In genomic region chr7:56768216-56768615, GRCm38 (mm10) we compare ENCODE assay signal across 29 mouse cellular contexts.
A peak's percentile ranks its signal among the peaks of the same experiment; 100 is the strongest.
DNase-seq lines count a peak whose midpoint lies in the region; ATAC-seq and TF ChIP-seq lines count a peak whose summit lies in the region.
"Had no signal": no experiment of that assay in that cellular context is flagged by ENCODE, and none has a peak within 500 bp of the region (broad histone marks: within the 10 kb centered on the region; RNA-seq: fewer than 3 reads in every experiment).

No protein-coding gene starts in this region.

- H3K4me3 ChIP-seq in embryonic facial prominence, embryonic 14.5 days (ENCODE audit: low read depth, low read length), result no peak overlapping the region
- H3K4me3 ChIP-seq in midbrain, embryonic 15.5 days, result no peak overlapping the region
- H3K4me3 ChIP-seq: forebrain, embryonic 13.5 days; gastrocnemius, adult 2 months; heart, embryonic 12.5 days; limb, embryonic 13.5 days; lung, embryonic 15.5 days; midbrain, embryonic 12.5 days; neural tube, embryonic 13.5 days had no signal

- H3K9me3 ChIP-seq in embryonic facial prominence, embryonic 14.5 days (ENCODE audit: control insufficient read depth, low read length), result no peaks in the 10 kb centered on the region
- no peaks in the 10 kb centered on the region for H3K9me3 ChIP-seq in midbrain, embryonic 15.5 days
- H3K9me3 ChIP-seq: forebrain, embryonic 13.5 days; G1E; heart, embryonic 12.5 days; limb, embryonic 13.5 days; lung, embryonic 15.5 days; midbrain, embryonic 12.5 days; neural tube, embryonic 13.5 days had no signal

- no peaks in the 10 kb centered on the region for H3K4me1 ChIP-seq in embryonic facial prominence, embryonic 14.5 days (ENCODE audit: control insufficient read depth, insufficient read depth, low read length)
- peaks cover 10% of the 10 kb centered on the region for H3K4me1 ChIP-seq in midbrain, embryonic 15.5 days
- H3K4me1 ChIP-seq: heart, embryonic 12.5 days; limb, embryonic 13.5 days; lung, embryonic 15.5 days; neural tube, embryonic 13.5 days had no signal

- ATAC-seq in embryonic facial prominence, embryonic 14.5 days (ENCODE audit: low read depth), result no peak
- no peak for ATAC-seq in midbrain, embryonic 15.5 days (replicated peaks)
- ATAC-seq: forebrain, embryonic 13.5 days; intestine, postnatal 0 days had no signal

- H3K36me3 ChIP-seq in embryonic facial prominence, embryonic 14.5 days (ENCODE audit: control insufficient read depth, insufficient read depth, low read length), result no peaks in the 10 kb centered on the region
- no peaks in the 10 kb centered on the region for H3K36me3 ChIP-seq in midbrain, embryonic 15.5 days (replicated peaks)
- H3K36me3 ChIP-seq: G1E; heart, embryonic 12.5 days; limb, embryonic 13.5 days; lung, embryonic 15.5 days; midbrain, embryonic 12.5 days; neural tube, embryonic 13.5 days had no signal

- H3K9ac ChIP-seq in embryonic facial prominence, embryonic 14.5 days (ENCODE audit: low read depth, low read length), result no peak overlapping the region
- no peak overlapping the region for H3K9ac ChIP-seq in midbrain, embryonic 15.5 days
- H3K9ac ChIP-seq: forebrain, embryonic 13.5 days; heart, embryonic 12.5 days; hindbrain, embryonic 14.5 days; limb, embryonic 13.5 days; lung, embryonic 15.5 days; midbrain, embryonic 12.5 days; neural tube, embryonic 13.5 days had no signal

- no peak overlapping the region for H3K27ac ChIP-seq in embryonic facial prominence, embryonic 14.5 days (replicated peaks; ENCODE audit: low read depth, low read length)
- H3K27ac ChIP-seq in midbrain, embryonic 15.5 days, result no peak overlapping the region
- H3K27ac ChIP-seq: forebrain, embryonic 13.5 days; gastrocnemius, adult 2 months; hindbrain, embryonic 14.5 days; limb, embryonic 13.5 days; lung, embryonic 15.5 days; midbrain, embryonic 12.5 days; neural tube, embryonic 13.5 days; stomach, postnatal 0 days had no signal

- WGBS in embryonic facial prominence, embryonic 14.5 days, result 67% methylated on average over 4 of the region's 4 CpGs
- WGBS in midbrain, embryonic 15.5 days, result 56% methylated on average over 4 of the region's 4 CpGs

- H3K4me2 ChIP-seq in embryonic facial prominence, embryonic 14.5 days (ENCODE audit: low read depth, low read length), result no peak overlapping the region
- no peak overlapping the region for H3K4me2 ChIP-seq in midbrain, embryonic 15.5 days
- H3K4me2 ChIP-seq: forebrain, embryonic 13.5 days; heart, embryonic 12.5 days; hindbrain, embryonic 14.5 days; limb, embryonic 13.5 days; liver, embryonic 11.5 days; lung, embryonic 15.5 days; midbrain, embryonic 12.5 days; neural tube, embryonic 13.5 days had no signal

- no peak for TF ChIP-seq CTCF in brain, embryonic 14.5 days (IDR thresholded peaks at IDR 0.05; ENCODE audit: borderline replicate concordance, extremely low read depth, insufficient read depth, insufficient read length)

- H3K27me3 ChIP-seq in embryonic facial prominence, embryonic 14.5 days (replicated peaks; ENCODE audit: control insufficient read depth, insufficient read depth, low read length), result no peaks in the 10 kb centered on the region
- H3K27me3 ChIP-seq in midbrain, embryonic 15.5 days (replicated peaks), result no peaks in the 10 kb centered on the region
- H3K27me3 ChIP-seq: forebrain, embryonic 13.5 days; heart, embryonic 12.5 days; limb, embryonic 13.5 days; lung, embryonic 15.5 days; midbrain, embryonic 12.5 days; neural tube, embryonic 13.5 days had no signal

- TF ChIP-seq POLR2A in brain, embryonic 14.5 days (IDR thresholded peaks at IDR 0.05; ENCODE audit: borderline replicate concordance, extremely low read depth, insufficient read depth, insufficient read length, poor library complexity, severe bottlenecking), result no peak

- peak; percentile 44 for DNase-seq in cerebellum, adult 11-12 months
- DNase-seq in cerebellum, postnatal 4 days (ENCODE audit: low spot score in 2 of 2), result no peak
- DNase-seq in brain, embryonic 14.5 days (ENCODE audit: low read depth), result peak; percentile 24
- peak; percentile 47 for DNase-seq in cerebellum, adult 9-11 months
- peak; percentile 26 for DNase-seq in embryonic facial prominence, embryonic 14.5 days (ENCODE audit: low spot score)
- no peak for DNase-seq in adrenal gland, postnatal 10 days
- DNase-seq: adrenal gland, postnatal 36 days; gastrocnemius, adult 2 months; gastrocnemius, postnatal 36 days; heart, adult 18-20 months; kidney, adult 9 months; kidney, postnatal 10 days; layer of hippocampus, adult 9-11 months; lung, postnatal 36 days; right cerebral cortex, postnatal 4 days; thymus, adult 18-20 months; thymus, postnatal 36 days had no signal

Comparison
In these comparisons a context has a peak if more than half of its experiments do, and no peak if none do; other contexts are left out.
1. DNase-seq: peak in cerebellum, adult 11-12 months (single experiment), brain, embryonic 14.5 days (single experiment), cerebellum, adult 9-11 months (single experiment) and embryonic facial prominence, embryonic 14.5 days (single experiment); none in cerebellum, postnatal 4 days (0 of 2) and adrenal gland, postnatal 10 days (single experiment).